Mouse (Mus musculus): Measurements from ENCODE around the gene Lrrc8c.

DNA sequence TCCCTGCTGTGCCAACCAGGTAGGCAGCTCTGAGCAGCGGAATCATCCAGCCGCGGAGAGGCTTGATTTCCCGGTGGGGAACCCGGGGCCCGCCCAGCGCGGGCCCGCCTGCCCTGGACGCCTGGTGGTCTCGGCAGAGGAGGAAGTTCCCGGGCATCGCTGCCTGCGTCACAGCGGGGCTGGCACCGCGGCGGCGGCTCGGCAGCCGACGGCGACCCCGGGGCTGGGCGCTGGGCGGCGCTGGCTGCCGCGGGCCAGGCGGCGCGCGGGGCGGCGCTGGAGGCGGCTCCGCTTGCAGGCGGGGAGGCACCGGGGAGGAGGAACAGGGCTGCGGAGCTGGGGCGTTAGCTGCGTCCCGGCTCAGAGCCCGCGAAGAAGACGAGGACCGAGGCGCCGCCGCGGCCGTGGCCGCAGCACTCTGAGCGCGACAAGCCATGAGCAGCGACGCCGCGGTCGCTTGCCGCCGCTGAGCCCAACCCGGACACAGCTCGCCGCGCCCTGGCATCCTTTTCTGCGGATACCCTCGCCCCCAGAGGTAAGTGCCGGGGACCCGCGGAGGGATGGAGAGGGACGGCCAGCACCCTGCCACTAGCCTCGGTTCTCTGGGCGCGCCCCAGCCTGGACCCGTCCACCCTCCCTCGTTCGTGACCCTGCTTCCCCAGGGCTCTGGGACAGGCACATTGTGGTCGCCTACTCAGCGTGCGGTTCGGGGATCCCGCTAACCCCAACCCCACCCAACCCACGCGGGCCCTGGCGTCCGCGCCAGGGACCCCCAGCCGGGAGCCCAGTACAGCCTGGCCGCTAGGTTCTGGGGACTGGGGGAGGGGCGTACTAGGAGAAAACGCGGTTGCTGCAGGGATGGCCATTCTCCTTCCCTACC lies at the start of gene Lrrc8c:
- no peak for TF ChIP-seq EP300 (IDR thresholded peaks at IDR 0.05)
- peak; percentile 12 for TF ChIP-seq CTCF (IDR thresholded peaks at IDR 0.05)
